Mouse (Mus musculus) heart, postnatal 4 days (tissue): ENCODE measurements around the gene Ino80. TPM values are rescaled to one million over a fixed set of nuclear protein-coding genes. Genes with fewer than 3 reads are reported as not detected.

Experiments used
- total RNA-seq, 2 experiments: library from RNA; stranded (reverse); gene quantifications; 2 replicates each; pipeline ENCODE4 v1.2.3; 2021

The Ino80 gene
- total RNA-seq, 2 experiments from 2014 or later = 15.5 to 16.8 TPM

Other genes starting within 250 kb of the Ino80 start
- gene Ppp1r14d, start 247.8 kb downstream of the Ino80 start, total RNA-seq = not detected
- gene Spint1, start 240.3 kb downstream of the Ino80 start, total RNA-seq = not detected
- gene Rhov, start 206.4 kb downstream of the Ino80 start, total RNA-seq = not detected
- gene Vps18, start 188.9 kb downstream of the Ino80 start, total RNA-seq = 10 to 100 TPM; 13.9 to 14.0 TPM
- gene Dll4, start 151.9 kb downstream of the Ino80 start, total RNA-seq = 10 to 100 TPM; 19.7 to 20.8 TPM
- under 1 TPM; 0.43 to 0.81 TPM for gene Chac1, start 126.5 kb downstream of the Ino80 start, total RNA-seq
- under 1 TPM; 0.23 to 0.24 TPM for gene Exd1, start 69.9 kb upstream of the Ino80 start, total RNA-seq
- gene Chp1, start 70.0 kb upstream of the Ino80 start, total RNA-seq = 10 to 100 TPM; 77.5 to 84.8 TPM
- gene Nusap1, start 140.6 kb upstream of the Ino80 start, total RNA-seq = 10 to 100 TPM; 23.4 to 27.3 TPM
- gene Oip5, start 140.8 kb upstream of the Ino80 start, total RNA-seq = 10 to 100 TPM; 10.3 to 11.1 TPM
- 10 to 100 TPM; 47.7 to 48.9 TPM for gene Ndufaf1, start 185.1 kb upstream of the Ino80 start, total RNA-seq
- gene Rtf1, start 197.4 kb upstream of the Ino80 start, total RNA-seq = 10 to 100 TPM; 26.4 to 27.1 TPM